Mouse (Mus musculus): ENCODE data around the gene Gfra4. TPM values are rescaled to one million over a fixed set of nuclear protein-coding genes. Genes with fewer than 3 reads are reported as not detected.
"Not testable (repeated sequence)": the region's sequence is repeated elsewhere in the genome, so short reads cannot be mapped to it uniquely, and the experiment has no call there.

Gfra4 gene
- polyA plus RNA-seq, 1 experiment from 2014 or later, result 16.3 TPM

DNA sequence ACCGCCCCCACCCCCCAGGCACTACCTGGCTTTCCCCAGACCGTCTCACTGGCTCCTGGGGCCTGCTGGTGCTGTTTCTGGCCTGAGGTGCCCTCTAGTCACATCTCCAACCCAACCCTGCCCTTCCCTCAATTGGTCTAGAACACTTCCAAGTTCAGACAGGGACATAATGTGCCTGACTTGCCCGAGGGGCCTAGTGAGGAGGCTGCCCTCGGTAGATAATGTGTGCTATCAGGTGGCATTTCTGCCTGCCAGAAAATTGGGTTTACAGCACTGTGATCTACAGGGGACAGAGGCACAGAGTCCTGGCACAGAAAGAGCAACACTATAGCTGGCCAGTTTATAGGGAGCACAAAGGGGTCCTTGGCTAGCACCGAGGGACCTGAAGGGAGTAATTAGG lies 9.2 kb upstream of the Gfra4 start:
- H3K36me3 ChIP-seq, result no peaks in the 10 kb centered on the region
- peaks cover 33% of the 10 kb centered on the region for H3K4me1 ChIP-seq (replicated peaks)
- no peak for ATAC-seq (ENCODE audit: insufficient number of reproducible peaks, insufficient read depth, low FRiP score, low TSS enrichment, low read depth)
- peaks cover 64% of the 10 kb centered on the region for H3K27me3 ChIP-seq
- no peak overlapping the region for H3K27ac ChIP-seq
- H3K4me3 ChIP-seq (replicated peaks), result no peak overlapping the region
- no peak overlapping the region for H3K4me2 ChIP-seq
- no peaks in the 10 kb centered on the region for H3K9me3 ChIP-seq
- H3K9ac ChIP-seq (replicated peaks), result no peak overlapping the region
- 68% methylated on average over 5 of the region's 5 CpGs for WGBS

DNA sequence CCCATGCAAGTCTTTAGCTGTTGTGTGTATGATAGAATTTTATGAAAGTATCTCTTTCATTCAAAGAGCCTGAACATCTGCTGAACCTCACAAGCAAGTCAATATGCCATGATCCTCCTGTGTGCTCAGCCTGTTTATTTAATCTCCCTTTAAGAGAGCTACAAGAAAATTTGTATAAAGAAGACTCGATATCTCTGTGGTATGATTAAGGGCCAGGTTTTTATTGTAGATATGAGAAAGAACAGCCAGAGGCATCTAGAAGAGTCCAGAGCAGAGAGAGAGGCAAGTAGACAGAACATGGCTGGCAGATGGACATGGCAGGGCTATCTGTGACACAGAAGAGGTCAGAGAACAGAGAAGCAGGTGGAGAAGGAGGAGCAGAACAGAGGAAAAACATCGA lies 3.1 kb upstream of the Gfra4 start:
- Histone ChIP-seq H3K27me3 (peaks cover 33% of the 10 kb centered on the region), H3K4me1 (replicated peaks) (peaks cover 12% of the 10 kb centered on the region), H3K36me3 (no peaks in the 10 kb centered on the region), H3K4me2 (no peak overlapping the region), H3K27ac (no peak overlapping the region), H3K9ac (replicated peaks) (no peak overlapping the region), H3K4me3 (replicated peaks) (no peak overlapping the region), H3K9me3 (no peaks in the 10 kb centered on the region)
- 87% methylated on average over 2 of the region's 2 CpGs for WGBS
- ATAC-seq (ENCODE audit: insufficient number of reproducible peaks, insufficient read depth, low FRiP score, low TSS enrichment, low read depth), result no peak

DNA sequence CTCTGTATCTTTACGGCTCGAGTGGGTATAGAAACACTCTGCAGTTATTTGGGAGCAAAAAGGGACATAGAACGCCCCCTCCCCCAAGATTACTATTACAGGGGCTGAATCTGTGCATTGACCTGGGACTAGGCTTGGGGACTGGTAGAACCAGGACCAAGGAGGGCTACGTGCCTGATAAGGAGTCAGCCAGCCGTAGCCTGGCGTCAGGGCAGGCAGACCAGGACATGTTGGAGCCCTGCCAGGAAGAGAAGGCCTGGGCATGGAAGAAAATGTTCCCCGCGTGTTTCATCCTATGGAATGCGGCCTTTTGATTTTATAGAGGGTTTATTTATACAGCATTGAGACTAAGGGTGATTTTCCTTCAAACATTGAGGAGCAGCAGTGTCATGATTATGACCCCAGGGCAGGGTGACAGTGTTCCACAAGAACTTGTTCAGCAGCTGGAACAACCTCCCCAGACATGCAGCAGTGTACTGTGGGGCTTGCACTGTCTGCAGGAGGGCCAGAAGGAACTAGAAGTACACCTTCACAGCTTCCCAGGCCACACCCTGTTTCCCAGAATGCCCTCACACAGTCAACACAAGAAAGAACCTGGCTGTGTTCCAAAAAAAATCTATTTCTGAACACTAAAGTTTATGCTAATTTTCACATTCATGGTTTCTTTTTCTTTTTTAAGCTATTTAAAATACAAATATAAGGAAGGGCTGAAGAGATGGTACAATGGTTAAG lies 2.3 kb upstream of the Gfra4 start:
- no peak overlapping the region for H3K4me3 ChIP-seq (replicated peaks)
- peaks cover 38% of the 10 kb centered on the region for H3K27me3 ChIP-seq
- no peak overlapping the region for H3K4me2 ChIP-seq
- H3K27ac ChIP-seq, result no peak overlapping the region
- whole genome bisulfite sequencing, result 67% methylated on average over 9 of the region's 9 CpGs
- no peaks in the 10 kb centered on the region for H3K36me3 ChIP-seq
- no peak overlapping the region for H3K9ac ChIP-seq (replicated peaks)
- ATAC-seq (ENCODE audit: insufficient number of reproducible peaks, insufficient read depth, low FRiP score, low TSS enrichment, low read depth), result no peak
- peaks cover 20% of the 10 kb centered on the region for H3K4me1 ChIP-seq (replicated peaks)
- H3K9me3 ChIP-seq, result no peaks in the 10 kb centered on the region

DNA sequence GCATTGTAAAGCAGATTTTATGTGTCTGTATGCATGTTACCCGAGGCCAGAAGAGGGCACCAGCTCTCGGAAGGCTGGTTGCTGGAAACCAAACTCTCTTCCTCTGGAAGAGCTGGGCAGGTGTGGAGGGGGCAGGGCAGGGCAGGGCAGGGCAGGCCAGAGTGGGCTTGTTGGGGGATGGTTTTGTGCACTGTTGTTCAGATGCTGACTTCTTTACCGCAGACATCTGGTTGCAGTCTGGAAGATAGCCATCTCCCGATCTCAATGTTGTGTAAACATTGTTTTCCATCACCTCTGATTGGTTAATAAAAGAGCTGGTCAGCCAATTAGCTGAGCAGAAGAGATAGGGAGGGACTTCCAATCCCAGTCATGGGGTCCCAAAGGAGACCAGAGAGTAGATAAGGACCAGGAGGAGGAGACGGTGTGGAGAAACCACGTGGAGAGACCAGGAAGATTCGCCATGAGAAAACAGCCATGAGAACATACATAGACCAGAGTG lies 1.5 kb upstream of the Gfra4 start:
- H3K9ac ChIP-seq (replicated peaks), result no peak overlapping the region
- no peak for ATAC-seq (ENCODE audit: insufficient number of reproducible peaks, insufficient read depth, low FRiP score, low TSS enrichment, low read depth)
- 6% methylated on average over 7 of the region's 7 CpGs for WGBS
- no peaks in the 10 kb centered on the region for H3K9me3 ChIP-seq
- no peak overlapping the region for H3K27ac ChIP-seq
- H3K4me2 ChIP-seq, result peak overlapping the region; percentile 25
- H3K4me1 ChIP-seq (replicated peaks), result peaks cover 22% of the 10 kb centered on the region
- H3K36me3 ChIP-seq, result no peaks in the 10 kb centered on the region
- peaks cover 44% of the 10 kb centered on the region for H3K27me3 ChIP-seq
- H3K4me3 ChIP-seq (replicated peaks), result no peak overlapping the region

DNA sequence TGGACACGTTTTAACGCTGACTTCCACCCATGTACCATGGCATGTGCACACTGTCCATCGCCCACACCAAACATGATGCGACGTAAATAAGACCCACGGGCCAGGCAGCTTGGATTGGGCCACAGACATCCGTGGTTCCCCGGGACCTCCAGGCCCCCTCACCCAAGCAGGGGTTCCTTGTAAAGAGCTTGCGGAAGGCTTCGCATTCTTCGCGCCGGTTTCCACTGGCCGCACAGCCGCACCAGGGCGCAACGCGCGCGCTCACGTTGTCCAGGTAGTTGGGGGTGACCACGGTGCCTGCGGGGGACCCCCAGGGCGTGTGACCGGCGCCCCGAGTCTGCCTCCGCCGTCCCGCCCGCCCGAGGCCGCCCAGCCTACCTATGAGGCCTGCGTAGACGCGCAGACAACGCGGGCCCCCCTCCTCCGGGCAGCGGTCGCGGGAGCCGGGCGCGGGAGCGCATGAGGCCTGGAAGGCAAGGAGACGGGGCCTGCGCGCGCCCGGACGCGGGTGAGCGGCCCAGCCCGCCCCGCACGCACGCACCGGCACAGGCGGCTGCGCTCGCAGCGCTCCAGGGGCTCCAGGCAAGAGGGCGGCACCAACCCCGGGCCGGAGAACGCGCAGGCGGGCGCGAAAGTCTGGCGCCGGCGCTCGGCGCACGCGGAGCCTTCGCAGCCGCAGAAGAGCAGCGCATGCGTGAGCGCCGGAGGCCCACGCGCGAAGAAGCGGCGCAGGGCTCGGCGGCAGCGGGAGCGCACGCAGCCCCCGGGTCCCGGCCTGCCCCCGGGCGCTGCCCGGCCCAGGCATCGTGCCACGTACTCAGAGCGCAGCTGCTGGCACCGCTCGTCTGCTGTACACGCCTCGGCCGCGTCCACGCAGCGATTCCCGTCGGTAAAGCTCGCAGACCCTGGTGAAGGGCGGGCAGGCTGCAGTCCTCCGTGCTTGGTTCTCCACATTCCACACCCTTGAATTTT lies 1.7 kb downstream of the Gfra4 start:
- Histone ChIP-seq H3K4me3 (replicated peaks) (peak overlapping the region; percentile 69), H3K4me2 (peak overlapping the region; percentile 98), H3K27me3 (peaks cover 64% of the 10 kb centered on the region), H3K4me1 (replicated peaks) (peaks cover 22% of the 10 kb centered on the region), H3K27ac (no peak overlapping the region), H3K36me3 (no peaks in the 10 kb centered on the region), H3K9ac (replicated peaks) (peak overlapping the region; percentile 75), H3K9me3 (no peaks in the 10 kb centered on the region)
- 3% methylated on average over 104 of the region's 115 CpGs for WGBS
- ATAC-seq (ENCODE audit: insufficient number of reproducible peaks, insufficient read depth, low FRiP score, low TSS enrichment, low read depth), result 0 out of 2 replicates have a peak, but pooled peaks have one; percentile 35

DNA sequence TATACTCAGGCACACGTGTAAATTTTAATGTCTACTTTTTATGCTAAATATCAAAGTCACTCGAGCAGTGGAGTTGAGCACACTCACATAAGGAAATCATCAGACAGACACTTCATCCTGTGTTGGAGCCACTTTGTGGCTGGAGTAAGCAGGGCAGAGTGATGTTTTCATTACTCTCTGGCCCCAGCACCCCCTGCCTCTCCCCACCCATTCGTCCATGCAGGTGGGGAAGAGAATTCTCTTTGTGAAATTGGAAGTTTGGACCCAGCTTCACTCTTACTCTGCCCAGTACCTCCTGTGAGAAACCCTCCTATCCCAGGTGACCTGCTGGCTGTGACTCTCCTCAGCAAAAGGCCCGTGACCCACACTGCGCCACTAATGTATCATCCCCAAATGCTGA lies 4.2 kb downstream of the Gfra4 start:
- Histone ChIP-seq H3K27me3 (peaks cover 64% of the 10 kb centered on the region), H3K9me3 (no peaks in the 10 kb centered on the region), H3K4me1 (replicated peaks) (peaks cover 17% of the 10 kb centered on the region), H3K9ac (replicated peaks) (no peak overlapping the region), H3K27ac (no peak overlapping the region), H3K36me3 (no peaks in the 10 kb centered on the region), H3K4me2 (no peak overlapping the region), H3K4me3 (replicated peaks) (no peak overlapping the region)
- WGBS, result 78% methylated on average over 5 of the region's 5 CpGs
- no peak for ATAC-seq (ENCODE audit: insufficient number of reproducible peaks, insufficient read depth, low FRiP score, low TSS enrichment, low read depth)

DNA sequence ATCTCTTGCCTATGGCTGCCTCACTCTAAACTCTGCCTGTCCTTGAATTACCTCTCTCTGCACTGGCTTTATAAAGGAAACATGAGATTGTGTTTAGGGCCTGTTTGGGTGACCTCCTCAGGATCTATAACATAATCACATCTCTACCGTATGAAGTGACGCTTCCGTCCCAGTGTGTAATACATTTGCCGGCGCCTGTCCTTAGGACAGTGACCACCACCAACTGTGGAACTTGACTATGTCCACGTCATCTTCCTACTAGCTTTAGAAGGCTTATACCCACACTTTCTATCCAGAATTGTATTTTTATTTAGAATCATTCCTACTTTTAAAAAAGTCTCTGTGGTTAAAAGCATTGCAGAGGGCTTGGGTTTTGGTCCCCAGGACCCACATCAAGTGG lies 4.7 kb downstream of the Gfra4 start:
- WGBS, result 88% methylated on average over 6 of the region's 6 CpGs
- no peak overlapping the region for H3K9ac ChIP-seq (replicated peaks)
- H3K4me1 ChIP-seq (replicated peaks), result peaks cover 17% of the 10 kb centered on the region
- no peaks in the 10 kb centered on the region for H3K36me3 ChIP-seq
- H3K27ac ChIP-seq, result no peak overlapping the region
- no peak for ATAC-seq (ENCODE audit: insufficient number of reproducible peaks, insufficient read depth, low FRiP score, low TSS enrichment, low read depth)
- peaks cover 60% of the 10 kb centered on the region for H3K27me3 ChIP-seq
- H3K4me3 ChIP-seq (replicated peaks), result no peak overlapping the region
- no peaks in the 10 kb centered on the region for H3K9me3 ChIP-seq
- no peak overlapping the region for H3K4me2 ChIP-seq

DNA sequence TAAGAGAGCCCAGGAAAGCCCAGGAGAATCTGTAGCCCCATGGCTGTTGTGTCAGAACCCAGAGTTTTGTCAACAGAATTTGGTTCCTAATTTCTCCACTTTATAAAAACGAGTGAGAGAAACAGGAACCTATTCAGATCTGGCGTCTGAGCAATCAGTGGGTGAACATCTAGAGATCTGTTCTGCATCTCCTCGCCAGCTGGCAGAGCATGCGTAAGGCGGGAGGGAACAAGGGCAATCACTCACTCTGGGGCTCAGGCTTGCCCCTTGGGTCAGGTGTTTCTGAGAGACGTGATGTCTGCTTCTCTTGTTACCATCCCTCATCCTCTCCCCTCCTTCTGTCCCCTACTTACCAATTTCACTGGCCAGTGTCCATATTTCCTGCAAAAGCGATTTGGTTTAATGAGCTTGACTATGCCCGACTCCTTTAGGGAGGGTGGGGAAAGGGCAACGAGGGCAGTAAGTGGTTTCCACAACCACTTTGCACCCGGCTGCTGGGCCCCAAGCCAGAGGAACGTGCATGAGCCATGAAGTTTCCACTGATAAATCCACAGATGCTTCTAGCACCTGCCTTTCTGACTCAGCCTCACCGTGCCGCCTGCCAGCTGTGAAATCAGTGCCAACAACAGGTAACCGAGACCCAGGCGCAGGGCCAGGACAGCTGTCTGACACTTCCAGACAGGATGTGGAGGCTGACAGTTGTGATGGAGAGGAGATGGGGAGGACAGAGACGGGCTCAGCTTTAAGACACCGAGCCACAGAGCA lies 5.5 kb downstream of the Gfra4 start:
- ATAC-seq (ENCODE audit: insufficient number of reproducible peaks, insufficient read depth, low FRiP score, low TSS enrichment, low read depth), result no peak
- Histone ChIP-seq H3K4me2 (no peak overlapping the region), H3K4me3 (replicated peaks) (no peak overlapping the region), H3K9ac (replicated peaks) (0 out of 2 replicates have a peak overlapping the region, but pooled peaks have one; percentile 24), H3K27me3 (peaks cover 52% of the 10 kb centered on the region), H3K9me3 (no peaks in the 10 kb centered on the region), H3K4me1 (replicated peaks) (peaks cover 17% of the 10 kb centered on the region), H3K36me3 (no peaks in the 10 kb centered on the region), H3K27ac (no peak overlapping the region)
- WGBS, result 59% methylated on average over 17 of the region's 17 CpGs

DNA sequence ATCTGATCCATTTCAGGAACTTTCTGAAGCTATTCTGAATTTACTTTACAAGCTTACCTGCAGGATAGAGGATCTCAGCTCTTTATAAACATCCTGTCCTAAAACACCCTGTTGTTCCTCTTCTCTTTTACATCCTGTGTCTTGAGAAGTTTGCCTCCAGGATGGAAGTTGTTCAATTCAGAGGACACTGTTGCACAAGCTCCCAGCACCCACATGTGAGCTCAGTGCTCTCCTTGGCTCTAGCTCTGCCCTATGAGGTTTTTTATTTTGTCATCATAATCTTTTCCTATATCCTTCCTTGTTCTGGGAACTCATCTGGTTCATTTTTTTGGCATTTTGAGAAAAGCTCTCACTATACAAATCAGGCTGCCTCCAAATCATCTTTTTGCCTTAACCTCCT lies 6.1 kb downstream of the Gfra4 start:
- ATAC-seq (ENCODE audit: insufficient number of reproducible peaks, insufficient read depth, low FRiP score, low TSS enrichment, low read depth), result no peak
- H3K9ac ChIP-seq (replicated peaks), result no peak overlapping the region
- peaks cover 17% of the 10 kb centered on the region for H3K4me1 ChIP-seq (replicated peaks)
- H3K4me2 ChIP-seq, result no peak overlapping the region
- peaks cover 46% of the 10 kb centered on the region for H3K27me3 ChIP-seq
- H3K27ac ChIP-seq, result no peak overlapping the region
- H3K36me3 ChIP-seq, result no peaks in the 10 kb centered on the region
- H3K4me3 ChIP-seq (replicated peaks), result no peak overlapping the region
- H3K9me3 ChIP-seq, result no peaks in the 10 kb centered on the region

DNA sequence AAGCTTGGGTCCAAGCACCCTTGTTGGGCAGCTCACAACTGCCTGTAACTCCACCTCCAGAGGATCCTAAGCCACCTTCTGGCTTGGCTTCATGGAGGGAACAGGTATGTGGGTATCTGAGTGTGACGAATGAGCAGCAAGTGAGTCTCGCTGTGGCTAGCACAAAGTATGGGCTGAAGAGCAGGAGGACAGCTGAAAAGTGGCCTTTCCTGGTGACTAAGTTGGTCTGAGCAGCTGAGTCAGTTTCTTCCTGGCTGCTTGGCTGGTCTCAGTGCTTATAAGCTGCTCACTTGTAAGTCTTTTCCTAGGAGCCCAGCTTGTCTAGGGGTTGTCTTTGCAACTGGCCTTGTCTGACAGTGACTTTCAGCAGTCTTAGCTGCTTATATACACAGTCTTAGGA lies 6.5 kb downstream of the Gfra4 start:
- Histone ChIP-seq H3K36me3 (no peaks in the 10 kb centered on the region), H3K4me3 (replicated peaks) (no peak overlapping the region), H3K9ac (replicated peaks) (no peak overlapping the region), H3K9me3 (no peaks in the 10 kb centered on the region), H3K27ac (no peak overlapping the region), H3K4me1 (replicated peaks) (peaks cover 12% of the 10 kb centered on the region), H3K4me2 (no peak overlapping the region), H3K27me3 (peaks cover 42% of the 10 kb centered on the region)
- WGBS, result 94% methylated on average over 2 of the region's 2 CpGs
- ATAC-seq (ENCODE audit: insufficient number of reproducible peaks, insufficient read depth, low FRiP score, low TSS enrichment, low read depth), result no peak

DNA sequence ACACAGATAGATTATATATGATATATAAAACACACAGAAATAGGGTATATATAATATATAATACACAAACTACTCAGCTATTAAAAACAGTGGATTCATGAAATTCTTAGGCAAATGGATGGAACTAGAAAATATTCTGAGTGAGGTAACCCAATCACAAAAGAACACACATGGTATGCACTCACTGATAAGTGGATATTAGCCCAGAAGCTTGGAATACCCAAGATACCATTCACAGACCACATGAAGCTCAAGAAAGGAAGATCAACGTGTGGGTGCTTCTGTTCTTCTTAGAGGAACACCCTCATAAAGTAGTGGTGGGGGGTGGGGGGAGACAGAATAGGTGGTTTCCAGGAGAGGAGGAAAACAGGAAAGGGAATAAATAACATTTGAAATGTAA lies 11.5 kb downstream of the Gfra4 start:
- H3K4me1 ChIP-seq (replicated peaks); H3K27me3 ChIP-seq; H3K4me3 ChIP-seq (replicated peaks); H3K36me3 ChIP-seq; H3K9me3 ChIP-seq; H3K27ac ChIP-seq; H3K9ac ChIP-seq (replicated peaks); H3K4me2 ChIP-seq; ATAC-seq (ENCODE audit: insufficient number of reproducible peaks, insufficient read depth, low FRiP score, low TSS enrichment, low read depth): not testable (repeated sequence)
- WGBS, result 51% methylated on average over 1 of the region's 1 CpGs
